Mouse (Mus musculus): ENCODE measurements at regions not wholly inside any gene's neighbourhood (a gene's known extent, or its start where the extent isn't known, plus 50 kb on each side); places are given as distances from the start of the nearest gene placed in this dataset.

- DNase-seq = no peak
- TF ChIP-seq CTCF (IDR thresholded peaks at IDR 0.05) (peak; percentile 42), POLR2A (IDR thresholded peaks at IDR 0.05; ENCODE audit: insufficient read depth, low read depth, low read length) (no peak), EP300 (IDR thresholded peaks at IDR 0.05; ENCODE audit: insufficient read depth, low read depth, low read length) (no peak)
- Histone ChIP-seq H3K79me2 (replicated peaks; ENCODE audit: control insufficient read depth, insufficient read depth, low read length) (no peaks in the 10 kb centered on the region), H3K27ac (no peak overlapping the region), H3K9ac (ENCODE audit: low read depth, low read length) (no peak overlapping the region), H3K4me1 (ENCODE audit: control insufficient read depth, insufficient read depth, low read length) (no peaks in the 10 kb centered on the region), H3K27me3 (ENCODE audit: control insufficient read depth, insufficient read depth, low read length) (no peaks in the 10 kb centered on the region), H3K36me3 (ENCODE audit: control insufficient read depth, insufficient read depth, low read length) (no peaks in the 10 kb centered on the region), H3K4me3 (no peak overlapping the region)
- intact Hi-C loops (cut with DNase I) = no loop called here
These were observed 74.2 kb upstream of the Dhx40 start for GRCm38 (mm10) chr11:86881710-86882109.

- H3K27me3 ChIP-seq (ENCODE audit: control insufficient read depth, insufficient read depth, low read length) = no peaks in the 10 kb centered on the region
- H3K4me3 ChIP-seq = no peak overlapping the region
- DNase-seq = no peak
- H3K9ac ChIP-seq (ENCODE audit: low read depth, low read length) = no peak overlapping the region
- intact Hi-C loops (cut with DNase I) = no loop called here
- TF ChIP-seq CTCF (IDR thresholded peaks at IDR 0.05) = no peak
- no peak for TF ChIP-seq POLR2A (IDR thresholded peaks at IDR 0.05; ENCODE audit: insufficient read depth, low read depth, low read length)
- TF ChIP-seq EP300 (IDR thresholded peaks at IDR 0.05; ENCODE audit: insufficient read depth, low read depth, low read length) = no peak
- H3K36me3 ChIP-seq (ENCODE audit: control insufficient read depth, insufficient read depth, low read length) = no peaks in the 10 kb centered on the region
- WGBS = 75% methylated on average over 6 of the region's 6 CpGs
- no peak overlapping the region for H3K27ac ChIP-seq
- no peaks in the 10 kb centered on the region for H3K79me2 ChIP-seq (replicated peaks; ENCODE audit: control insufficient read depth, insufficient read depth, low read length)
- H3K4me1 ChIP-seq (ENCODE audit: control insufficient read depth, insufficient read depth, low read length) = no peaks in the 10 kb centered on the region
These were observed 71.9 kb upstream of the Dhx40 start for GRCm38 (mm10) chr11:86879356-86879905.

DNA sequence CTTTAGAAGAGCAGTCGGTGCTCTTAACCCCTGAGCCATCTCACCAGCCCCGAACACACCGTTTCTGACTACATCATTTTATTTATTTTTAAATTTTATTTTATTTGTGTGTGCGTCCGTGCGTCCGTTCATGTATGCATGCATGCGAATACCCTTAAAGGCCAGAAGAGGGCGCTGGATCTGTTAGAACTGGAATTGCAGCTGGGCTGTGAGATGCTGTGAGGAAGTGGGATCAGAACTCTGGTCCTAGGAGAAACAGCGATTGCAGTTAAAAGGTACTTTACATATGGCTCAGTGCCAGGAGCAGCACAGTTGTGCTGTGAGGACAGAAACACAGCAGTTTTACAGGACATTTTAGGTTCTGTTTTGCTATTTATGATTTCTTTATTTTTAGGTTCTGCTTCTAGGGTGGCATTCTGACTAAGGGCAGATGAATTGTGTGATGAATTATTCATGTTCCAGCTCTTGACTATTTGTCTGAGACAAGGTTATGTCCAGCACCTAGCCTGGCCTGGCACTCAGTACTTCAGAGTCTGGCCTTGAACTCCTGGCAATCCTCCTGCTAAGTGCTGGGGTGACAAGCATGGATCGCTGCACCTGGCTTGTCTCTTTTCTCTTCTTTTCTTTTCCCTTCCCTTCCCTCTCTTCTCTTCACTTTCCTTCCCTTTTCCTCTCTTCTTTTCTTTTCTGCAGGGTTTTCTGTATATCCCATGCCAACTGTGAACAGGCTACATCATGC, 71.0 kb upstream of the Dhx40 start:
- WGBS = 83% methylated on average over 11 of the region's 11 CpGs
- TF ChIP-seq POLR2A (IDR thresholded peaks at IDR 0.05; ENCODE audit: insufficient read depth, low read depth, low read length) (no peak), CTCF (IDR thresholded peaks at IDR 0.05) (peak; percentile 45)
- no peak for DNase-seq
- intact Hi-C loops (cut with DNase I) = no loop called here
- H3K27ac ChIP-seq = no peak overlapping the region
- H3K36me3 ChIP-seq (ENCODE audit: control insufficient read depth, insufficient read depth, low read length) = no peaks in the 10 kb centered on the region
- no peaks in the 10 kb centered on the region for H3K4me1 ChIP-seq (ENCODE audit: control insufficient read depth, insufficient read depth, low read length)
- no peak overlapping the region for H3K4me3 ChIP-seq
- H3K79me2 ChIP-seq (replicated peaks; ENCODE audit: control insufficient read depth, insufficient read depth, low read length) = no peaks in the 10 kb centered on the region
- H3K27me3 ChIP-seq (ENCODE audit: control insufficient read depth, insufficient read depth, low read length) = no peaks in the 10 kb centered on the region
- no peak overlapping the region for H3K9ac ChIP-seq (ENCODE audit: low read depth, low read length)

DNA sequence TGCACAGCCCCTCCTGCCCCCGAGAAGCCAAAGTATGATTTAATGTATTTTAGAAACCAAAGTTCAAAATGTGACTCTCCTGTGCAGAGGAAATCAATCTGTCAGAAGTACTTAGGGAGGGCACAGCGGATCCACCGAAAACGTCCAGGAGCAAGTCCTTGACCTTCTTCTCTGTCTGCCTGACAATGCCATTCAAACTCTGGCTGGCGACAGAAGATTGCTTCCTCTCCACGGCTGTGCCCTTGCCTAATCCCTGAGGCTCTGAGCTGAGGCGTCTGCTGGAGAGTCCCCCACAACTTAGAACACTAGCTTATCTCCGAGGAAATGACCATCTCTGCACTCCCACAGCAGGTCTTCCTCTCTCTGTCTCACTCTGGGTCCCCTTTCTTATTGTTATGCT, 69.0 kb upstream of the Dhx40 start:
- Histone ChIP-seq H3K9ac (ENCODE audit: low read depth, low read length) (no peak overlapping the region), H3K79me2 (replicated peaks; ENCODE audit: control insufficient read depth, insufficient read depth, low read length) (no peaks in the 10 kb centered on the region), H3K27me3 (ENCODE audit: control insufficient read depth, insufficient read depth, low read length) (no peaks in the 10 kb centered on the region), H3K4me1 (ENCODE audit: control insufficient read depth, insufficient read depth, low read length) (no peaks in the 10 kb centered on the region), H3K27ac (no peak overlapping the region), H3K36me3 (ENCODE audit: control insufficient read depth, insufficient read depth, low read length) (no peaks in the 10 kb centered on the region), H3K4me3 (no peak overlapping the region)
- DNase-seq = no peak
- no peak for TF ChIP-seq CTCF (IDR thresholded peaks at IDR 0.05)
- TF ChIP-seq POLR2A (IDR thresholded peaks at IDR 0.05; ENCODE audit: insufficient read depth, low read depth, low read length) = no peak
- no peak for TF ChIP-seq EP300 (IDR thresholded peaks at IDR 0.05; ENCODE audit: insufficient read depth, low read depth, low read length)
- intact Hi-C loops (cut with DNase I) = no loop called here
- 35% methylated on average over 8 of the region's 8 CpGs for WGBS

DNA sequence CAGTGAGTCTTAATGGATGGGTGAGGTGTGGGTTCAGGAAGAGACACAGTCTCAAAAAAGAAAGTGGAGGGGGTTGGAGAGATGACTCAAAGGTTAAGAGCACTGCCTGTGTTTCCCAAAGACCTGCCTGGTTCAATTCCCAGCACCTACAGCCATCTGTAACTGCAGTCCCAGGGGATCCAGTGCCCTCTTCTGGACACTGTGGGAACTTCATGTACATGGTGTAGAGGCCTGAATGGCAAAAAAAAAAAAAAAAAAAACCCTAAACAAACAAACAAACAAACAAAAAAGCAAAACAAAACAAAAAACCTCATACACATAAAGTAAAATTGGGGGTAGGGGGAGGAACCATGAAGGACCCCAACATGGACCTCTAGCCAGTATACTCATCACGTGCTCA, 68.2 kb upstream of the Dhx40 start:
- Histone ChIP-seq H3K79me2 (replicated peaks; ENCODE audit: control insufficient read depth, insufficient read depth, low read length) (no peaks in the 10 kb centered on the region), H3K27me3 (ENCODE audit: control insufficient read depth, insufficient read depth, low read length) (no peaks in the 10 kb centered on the region), H3K36me3 (ENCODE audit: control insufficient read depth, insufficient read depth, low read length) (no peaks in the 10 kb centered on the region), H3K4me1 (ENCODE audit: control insufficient read depth, insufficient read depth, low read length) (no peaks in the 10 kb centered on the region), H3K9ac (ENCODE audit: low read depth, low read length) (no peak overlapping the region), H3K27ac (no peak overlapping the region), H3K4me3 (no peak overlapping the region)
- TF ChIP-seq CTCF (IDR thresholded peaks at IDR 0.05) = peak; percentile 36
- TF ChIP-seq POLR2A (IDR thresholded peaks at IDR 0.05; ENCODE audit: insufficient read depth, low read depth, low read length) = no peak
- no peak for DNase-seq
- WGBS = 86% methylated on average over 1 of the region's 1 CpGs
- intact Hi-C loops (cut with DNase I) = no loop called here

- Histone ChIP-seq H3K4me3 (no peak overlapping the region), H3K4me1 (ENCODE audit: control insufficient read depth, insufficient read depth, low read length) (no peaks in the 10 kb centered on the region), H3K36me3 (ENCODE audit: control insufficient read depth, insufficient read depth, low read length) (no peaks in the 10 kb centered on the region), H3K27me3 (ENCODE audit: control insufficient read depth, insufficient read depth, low read length) (no peaks in the 10 kb centered on the region), H3K9ac (ENCODE audit: low read depth, low read length) (no peak overlapping the region), H3K27ac (no peak overlapping the region), H3K79me2 (replicated peaks; ENCODE audit: control insufficient read depth, insufficient read depth, low read length) (no peaks in the 10 kb centered on the region)
- intact Hi-C loops (cut with DNase I) = no loop called here
- WGBS = 75% methylated on average over 12 of the region's 12 CpGs
- TF ChIP-seq POLR2A (IDR thresholded peaks at IDR 0.05; ENCODE audit: insufficient read depth, low read depth, low read length) (no peak), CTCF (IDR thresholded peaks at IDR 0.05) (no peak), EP300 (IDR thresholded peaks at IDR 0.05; ENCODE audit: insufficient read depth, low read depth, low read length) (no peak)
- DNase-seq = no peak
These were observed 67.2 kb upstream of the Dhx40 start for GRCm38 (mm10) chr11:86874666-86875295.

Measured in heart, adult 2 months (tissue).